ENCODE assay signal across 7 mouse cellular contexts in the genomic region with DNA sequence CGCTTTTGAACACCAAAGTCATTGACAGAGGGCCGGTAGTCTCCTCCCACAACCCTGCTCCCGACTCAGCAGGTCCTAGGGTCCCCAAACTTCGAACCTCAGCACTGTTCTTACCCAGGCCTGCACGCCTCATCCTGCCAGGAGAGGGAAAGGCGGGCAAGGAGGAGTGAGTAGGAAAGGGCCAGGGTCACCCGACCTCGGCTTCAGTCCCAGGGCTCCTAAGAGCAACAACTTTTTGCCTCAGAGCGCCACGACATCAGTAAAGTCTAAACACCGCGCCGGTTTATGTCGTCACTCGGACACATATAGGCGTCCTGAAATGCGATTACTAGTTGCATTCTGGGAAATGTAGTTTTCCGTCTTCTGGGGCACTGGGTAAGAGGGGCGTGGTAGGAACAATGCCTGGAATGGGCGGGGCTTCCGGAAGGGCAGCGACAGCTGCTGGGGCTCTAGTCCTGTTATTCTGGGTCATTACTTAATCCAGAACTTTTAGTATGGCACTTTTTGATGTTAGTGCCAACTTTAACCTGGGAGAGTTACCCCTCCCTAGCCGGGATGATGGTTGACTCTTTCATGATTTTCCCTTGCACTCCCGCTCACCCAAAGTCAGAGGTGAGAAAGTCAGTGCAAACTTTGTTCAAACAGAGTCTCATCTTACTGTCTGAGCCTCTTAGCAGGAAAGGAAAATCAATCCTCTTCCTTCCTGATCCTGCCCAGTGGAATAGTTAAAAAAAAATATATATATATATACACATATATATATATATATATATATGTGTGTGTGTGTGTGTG. TPM values are rescaled to one million over a fixed set of nuclear protein-coding genes. Genes with fewer than 3 reads are reported as not detected.
DNase-seq lines count a peak whose midpoint lies in the region; ATAC-seq lines count a peak whose summit lies in the region.

A gene (minus strand): TSS at position 310 of the 792 bp plus-strand sequence.

- H3K9ac ChIP-seq in intestine, embryonic 15.5 days: peak within 1 kb of the TSS; percentile 73

- H3K4me2 ChIP-seq in intestine, embryonic 15.5 days (replicated peaks): peak within 1 kb of the TSS; percentile 56

- WGBS in intestine, embryonic 15.5 days: under 1% methylated on average over 24 of the region's 24 CpGs
- WGBS in midbrain, embryonic 10.5 days: 1% methylated on average over 24 of the region's 24 CpGs

- H3K4me3 ChIP-seq in intestine, embryonic 15.5 days (replicated peaks): peak within 1 kb of the TSS; percentile 64
- peak within 1 kb of the TSS; percentile 82 for H3K4me3 ChIP-seq in midbrain, embryonic 10.5 days

- peak; percentile 100 for ATAC-seq in intestine, embryonic 15.5 days

- H3K4me1 ChIP-seq in intestine, embryonic 15.5 days (replicated peaks): no peaks in the 10 kb centered on the region
- H3K4me1 ChIP-seq in midbrain, embryonic 10.5 days: peaks cover 8% of the 10 kb centered on the region

- no peak within 1 kb of the TSS for H3K27ac ChIP-seq in intestine, embryonic 15.5 days
- peak within 1 kb of the TSS; percentile 85 for H3K27ac ChIP-seq in midbrain, embryonic 10.5 days (replicated peaks)

- no peaks in the 10 kb centered on the region for H3K27me3 ChIP-seq in intestine, embryonic 15.5 days (replicated peaks)
- no peaks in the 10 kb centered on the region for H3K27me3 ChIP-seq in midbrain, embryonic 10.5 days (ENCODE audit: low read depth, poor library complexity, severe bottlenecking)

- DNase-seq in adrenal gland, adult 2 months: peak; percentile 92
- peak; percentile 92 for DNase-seq in embryo, embryonic 11.5 days (ENCODE audit: low read depth, low spot score)
- DNase-seq in gastrocnemius, postnatal 36 days: peak; percentile 82 to 86
- peak; percentile 91 to 95 for DNase-seq in left cerebral cortex, postnatal 25 days (ENCODE audit: low spot score in 2 of 2)
- peak; percentile 87 for DNase-seq in midbrain, embryonic 10.5 days (ENCODE audit: low spot score)
- peak; percentile 79 for DNase-seq in right cerebral cortex, postnatal 4 days

- H3K9me3 ChIP-seq in intestine, embryonic 15.5 days: no peaks in the 10 kb centered on the region
- H3K9me3 ChIP-seq in midbrain, embryonic 10.5 days (replicated peaks): no peaks in the 10 kb centered on the region

- H3K36me3 ChIP-seq in intestine, embryonic 15.5 days: no peaks in the 10 kb centered on the region
- no peaks in the 10 kb centered on the region for H3K36me3 ChIP-seq in midbrain, embryonic 10.5 days

- intact Hi-C loops in gastrocnemius, postnatal 36 days (cut with DNase I): no loop called here
- intact Hi-C loops in left cerebral cortex, postnatal 25 days (cut with DNase I): loop anchor here (5.0 kb wide), 1 partner anchor 590 kb away; a partner anchor contains a TSS

RNA-seq across cellular contexts. Expression of the gene that starts here (rescaled TPM):
- total RNA-seq in adrenal gland, adult 2 months (2021): 10 to 100 TPM; 49.2 to 60.6 TPM
- polyA plus RNA-seq in adrenal gland, adult 2 months (2012; rRNA removed): 15.4 and 22.9 TPM in 2 replicates
- total RNA-seq in gastrocnemius, postnatal 36 days (2021): 10 to 100 TPM; 18.1 to 22.0 TPM
- 76.4 and 86.8 TPM in 2 replicates for polyA plus RNA-seq in intestine, embryonic 15.5 days (2015; fragmentation: Nextera tagmentation; extraction: Ambion mirVana)
- total RNA-seq in left cerebral cortex, postnatal 25 days (2021): 10 to 100 TPM; 21.5 to 23.0 TPM
- polyA plus RNA-seq in midbrain, embryonic 10.5 days (2016; fragmentation: Nextera tagmentation; extraction: Ambion mirVana): 54.6 and 57.8 TPM in 2 replicates
